ENCODE assay signal across 20 mouse cellular contexts in the genomic region with DNA sequence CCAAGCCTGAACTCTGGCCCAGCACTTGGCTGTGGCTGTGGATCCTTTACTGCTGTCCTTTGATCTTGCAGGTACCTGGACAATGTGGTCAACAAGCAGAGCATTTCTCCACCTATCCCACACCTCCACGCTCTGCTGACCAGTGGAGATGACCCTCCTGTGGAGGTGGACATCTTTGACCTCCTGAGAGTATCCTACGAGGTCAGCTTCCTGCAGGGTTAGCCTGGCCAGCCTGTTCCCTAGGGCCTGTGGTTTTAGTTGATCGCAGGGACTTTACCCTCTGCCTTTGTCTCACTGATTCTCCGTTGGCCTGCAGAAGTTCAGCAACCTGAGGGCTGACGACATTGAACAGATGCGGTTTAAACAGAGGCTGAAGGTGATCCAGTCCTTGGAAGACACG. TPM values are rescaled to one million over a fixed set of nuclear protein-coding genes. Genes with fewer than 3 reads are reported as not detected.
A peak's percentile ranks its signal among the peaks of the same experiment; 100 is the strongest.
DNase-seq lines count a peak whose midpoint lies in the region; ATAC-seq and TF ChIP-seq lines count a peak whose summit lies in the region.
"Had no signal": no experiment of that assay in that cellular context is flagged by ENCODE, and none has a peak within 500 bp of the region (broad histone marks: within the 10 kb centered on the region; RNA-seq: fewer than 3 reads in every experiment).

No protein-coding gene starts in this region.

- ATAC-seq in liver, embryonic 11.5 days (replicated peaks; ENCODE audit: low FRiP score) = no peak
- peak; percentile 24 for ATAC-seq in liver, embryonic 16.5 days (ENCODE audit: low read depth)
- ATAC-seq: forebrain, embryonic 16.5 days had no signal

- no peaks in the 10 kb centered on the region for H3K79me2 ChIP-seq in liver, adult 2 months (ENCODE audit: control insufficient read depth, insufficient read depth, low read length)

- H3K36me3 ChIP-seq in kidney, adult 2 months (ENCODE audit: control insufficient read depth, insufficient read depth, low read length) = peaks cover 5% of the 10 kb centered on the region; the same call in 1 of the 2 replicates
- peaks cover 5% of the 10 kb centered on the region; the same call in 1 of the 2 replicates for H3K36me3 ChIP-seq in liver, adult 2 months (ENCODE audit: control insufficient read depth, insufficient read depth, low read length)
- peaks cover 38% of the 10 kb centered on the region for H3K36me3 ChIP-seq in liver, embryonic 11.5 days (ENCODE audit: control insufficient read depth, insufficient read depth, low read length)
- peaks cover 14% of the 10 kb centered on the region for H3K36me3 ChIP-seq in liver, embryonic 16.5 days (ENCODE audit: control insufficient read depth, insufficient read depth)
- peaks cover 35% of the 10 kb centered on the region for H3K36me3 ChIP-seq in small intestine, adult 2 months (ENCODE audit: control insufficient read depth, insufficient read depth, low read length)

- H3K4me2 ChIP-seq in liver, embryonic 11.5 days = no peak overlapping the region
- no peak overlapping the region for H3K4me2 ChIP-seq in liver, embryonic 16.5 days (ENCODE audit: low read depth, low read length)
- H3K4me2 ChIP-seq: embryonic facial prominence, embryonic 13.5 days; forebrain, embryonic 12.5 days; heart, embryonic 11.5 days; heart, embryonic 15.5 days had no signal

- no peak overlapping the region for H3K9ac ChIP-seq in liver, adult 2 months (ENCODE audit: low read depth, low read length)
- H3K9ac ChIP-seq in liver, embryonic 11.5 days (ENCODE audit: low read depth, low read length) = no peak overlapping the region
- no peak overlapping the region for H3K9ac ChIP-seq in liver, embryonic 16.5 days (ENCODE audit: low read depth, low read length)
- H3K9ac ChIP-seq: embryonic facial prominence, embryonic 13.5 days; forebrain, embryonic 12.5 days; heart, embryonic 15.5 days had no signal

- TF ChIP-seq CTCF in kidney, adult 2 months (conservative IDR thresholded peaks at IDR 0.05; ENCODE audit: insufficient read depth, insufficient read length, low read depth, low read length) = no peak
- TF ChIP-seq CTCF in liver, adult 2 months (IDR thresholded peaks at IDR 0.05; ENCODE audit: low read depth, low read length) = no peak
- TF ChIP-seq CTCF in small intestine, adult 2 months (IDR thresholded peaks at IDR 0.05; ENCODE audit: extremely low read depth, insufficient read length, insufficient replicate concordance, low read depth, low read length) = no peak

- TF ChIP-seq POLR2A in kidney, adult 2 months (IDR thresholded peaks at IDR 0.05; ENCODE audit: low read depth, low read length) = no peak
- TF ChIP-seq POLR2A in liver, adult 2 months (IDR thresholded peaks at IDR 0.05; ENCODE audit: extremely low read depth, insufficient read depth, low read length) = no peak
- no peak for TF ChIP-seq POLR2A in small intestine, adult 2 months (IDR thresholded peaks at IDR 0.05; ENCODE audit: low read depth, low read length)

- H3K4me1 ChIP-seq in kidney, adult 2 months (ENCODE audit: control insufficient read depth, insufficient read depth, low read length) = peaks cover 15% of the 10 kb centered on the region; the same call in 1 of the 2 replicates
- H3K4me1 ChIP-seq in liver, adult 2 months (ENCODE audit: control insufficient read depth, insufficient read depth, low read length) = peaks cover 18% of the 10 kb centered on the region
- peaks cover 4% of the 10 kb centered on the region; the same call in 1 of the 2 replicates for H3K4me1 ChIP-seq in liver, embryonic 11.5 days (replicated peaks; ENCODE audit: control insufficient read depth, insufficient read depth, low read length)
- peaks cover 8% of the 10 kb centered on the region for H3K4me1 ChIP-seq in liver, embryonic 16.5 days (ENCODE audit: control insufficient read depth, low read depth, low read length)
- peaks cover 14% of the 10 kb centered on the region for H3K4me1 ChIP-seq in small intestine, adult 2 months (ENCODE audit: control insufficient read depth, insufficient read depth, insufficient read length, low read length)
- H3K4me1 ChIP-seq: embryonic facial prominence, embryonic 13.5 days; forebrain, embryonic 12.5 days had no signal

- WGBS in kidney, adult 2 months = 64% methylated on average over 7 of the region's 7 CpGs
- WGBS in liver, adult 2 months = 25% methylated on average over 7 of the region's 7 CpGs
- WGBS in liver, embryonic 11.5 days = 83% methylated on average over 7 of the region's 7 CpGs
- 64% methylated on average over 7 of the region's 7 CpGs for WGBS in liver, embryonic 16.5 days (ENCODE audit: insufficient replicate concordance)
- 86% methylated on average over 7 of the region's 7 CpGs for WGBS in small intestine, adult 2 months

- H3K9me3 ChIP-seq in liver, embryonic 11.5 days (ENCODE audit: control insufficient read depth, low read length) = no peaks in the 10 kb centered on the region
- H3K9me3 ChIP-seq in liver, embryonic 16.5 days (replicated peaks; ENCODE audit: control insufficient read depth, low read length) = no peaks in the 10 kb centered on the region
- H3K9me3 ChIP-seq: embryonic facial prominence, embryonic 13.5 days; forebrain, embryonic 12.5 days; heart, embryonic 15.5 days had no signal

- no peaks in the 10 kb centered on the region for H3K27me3 ChIP-seq in kidney, adult 2 months (replicated peaks; ENCODE audit: control insufficient read depth, insufficient read depth, low read length)
- H3K27me3 ChIP-seq in liver, adult 2 months (ENCODE audit: control insufficient read depth, insufficient read depth, low read length) = no peaks in the 10 kb centered on the region
- no peaks in the 10 kb centered on the region for H3K27me3 ChIP-seq in liver, embryonic 11.5 days (replicated peaks; ENCODE audit: control insufficient read depth, insufficient read depth, low read length)
- no peaks in the 10 kb centered on the region for H3K27me3 ChIP-seq in liver, embryonic 16.5 days (ENCODE audit: control insufficient read depth, insufficient read depth, low read depth, low read length)
- no peaks in the 10 kb centered on the region for H3K27me3 ChIP-seq in small intestine, adult 2 months (ENCODE audit: control insufficient read depth, insufficient read depth, low read length)
- H3K27me3 ChIP-seq: embryonic facial prominence, embryonic 13.5 days; forebrain, embryonic 12.5 days; heart, embryonic 15.5 days had no signal

- H3K27ac ChIP-seq in kidney, adult 2 months (ENCODE audit: insufficient read depth, low read depth, low read length) = no peak overlapping the region
- peak overlapping the region; percentile 35 for H3K27ac ChIP-seq in liver, adult 2 months (replicated peaks; ENCODE audit: insufficient read depth, low read depth, low read length)
- no peak overlapping the region for H3K27ac ChIP-seq in liver, embryonic 11.5 days (ENCODE audit: low read depth, low read length)
- H3K27ac ChIP-seq in liver, embryonic 16.5 days (ENCODE audit: low read length) = no peak overlapping the region
- H3K27ac ChIP-seq in small intestine, adult 2 months (ENCODE audit: insufficient read depth, low read depth, low read length) = peak overlapping the region; percentile 44; the same call in 1 of the 2 replicates
- H3K27ac ChIP-seq: embryonic facial prominence, embryonic 13.5 days; forebrain, embryonic 12.5 days; heart, adult 2 months; heart, embryonic 15.5 days had no signal

- H3K4me3 ChIP-seq in kidney, adult 2 months (ENCODE audit: insufficient read depth, low read depth, low read length) = no peak overlapping the region
- H3K4me3 ChIP-seq in liver, adult 2 months (ENCODE audit: insufficient read depth, low read depth, low read length) = no peak overlapping the region
- H3K4me3 ChIP-seq in liver, embryonic 11.5 days (ENCODE audit: low read depth, low read length) = no peak overlapping the region
- H3K4me3 ChIP-seq in liver, embryonic 16.5 days (ENCODE audit: low read depth, low read length) = no peak overlapping the region
- H3K4me3 ChIP-seq in small intestine, adult 2 months (ENCODE audit: low read depth, low read length) = no peak overlapping the region
- H3K4me3 ChIP-seq: embryonic facial prominence, embryonic 13.5 days; forebrain, embryonic 12.5 days; heart, adult 2 months; heart, embryonic 15.5 days had no signal

- DNase-seq in kidney, adult 2 months = peak; percentile 80
- DNase-seq in kidney, postnatal 10 days = no peak
- DNase-seq in liver, adult 2 months (ENCODE audit: extremely low read depth, low read depth, low spot score) = peak; percentile 88
- DNase-seq in liver, embryonic 11.5 days (ENCODE audit: low spot score) = no peak
- no peak for DNase-seq in heart, adult 11 months
- DNase-seq: adrenal gland, adult 2 months; adrenal gland, postnatal 25 days; cerebellum, adult 18-20 months; cerebellum, adult 9-11 months; cerebellum, postnatal 36 days; gastrocnemius, postnatal 10 days; heart, adult 2 months; heart, postnatal 14 days had no signal

RNA-seq across cellular contexts. Expression of a gene that starts 15.9 kb away (rescaled TPM):
- polyA plus RNA-seq in kidney, adult 2 months (2012; rRNA removed) = 21.0 and 21.1 TPM in 2 replicates
- 8.5 and 9.3 TPM in 2 replicates for total RNA-seq in liver, adult 2 months (2014; rRNA removed)
- 9.3 and 9.9 TPM in 2 replicates for polyA plus RNA-seq in liver, adult 2 months (2012; rRNA removed)
- 13.9 and 18.7 TPM in 2 replicates for polyA plus RNA-seq in liver, embryonic 11.5 days (2014; fragmentation: Nextera tagmentation; extraction: Ambion mirVana)
- polyA plus RNA-seq in liver, embryonic 16.5 days (2015; fragmentation: Nextera tagmentation; extraction: Ambion mirVana) = 7.9 and 8.6 TPM in 2 replicates
- 0.95 and 3.8 TPM in 2 replicates for polyA plus RNA-seq in small intestine, adult 2 months (2012; rRNA removed)

RNA-seq across cellular contexts. Expression of a gene that starts 27.1 kb away (rescaled TPM):
- polyA plus RNA-seq in kidney, adult 2 months (2012; rRNA removed) = 52.2 and 60.9 TPM in 2 replicates
- 19.5 and 26.2 TPM in 2 replicates for total RNA-seq in liver, adult 2 months (2014; rRNA removed)
- polyA plus RNA-seq in liver, adult 2 months (2012; rRNA removed) = 29.8 and 30.5 TPM in 2 replicates
- 30.1 and 34.0 TPM in 2 replicates for polyA plus RNA-seq in liver, embryonic 11.5 days (2014; fragmentation: Nextera tagmentation; extraction: Ambion mirVana)
- polyA plus RNA-seq in liver, embryonic 16.5 days (2015; fragmentation: Nextera tagmentation; extraction: Ambion mirVana) = 12.9 and 13.1 TPM in 2 replicates
- polyA plus RNA-seq in small intestine, adult 2 months (2012; rRNA removed) = 19.3 and 31.5 TPM in 2 replicates

RNA-seq across cellular contexts. Expression of a gene that starts 52.3 kb away (rescaled TPM):
- 337 and 344 TPM in 2 replicates for polyA plus RNA-seq in kidney, adult 2 months (2012; rRNA removed)
- total RNA-seq in liver, adult 2 months (2014; rRNA removed) = 252 and 333 TPM in 2 replicates
- polyA plus RNA-seq in liver, adult 2 months (2012; rRNA removed) = 254 and 299 TPM in 2 replicates
- polyA plus RNA-seq in liver, embryonic 11.5 days (2014; fragmentation: Nextera tagmentation; extraction: Ambion mirVana) = 176 and 177 TPM in 2 replicates
- 165 and 182 TPM in 2 replicates for polyA plus RNA-seq in liver, embryonic 16.5 days (2015; fragmentation: Nextera tagmentation; extraction: Ambion mirVana)
- 89.1 and 171 TPM in 2 replicates for polyA plus RNA-seq in small intestine, adult 2 months (2012; rRNA removed)

RNA-seq across cellular contexts. Expression of a gene that starts 52.3 kb away (rescaled TPM):
- polyA plus RNA-seq in kidney, adult 2 months (2012; rRNA removed) = 85.4 and 105 TPM in 2 replicates
- 9.8 and 16.5 TPM in 2 replicates for total RNA-seq in liver, adult 2 months (2014; rRNA removed)
- 26.3 and 28.8 TPM in 2 replicates for polyA plus RNA-seq in liver, adult 2 months (2012; rRNA removed)
- polyA plus RNA-seq in liver, embryonic 11.5 days (2014; fragmentation: Nextera tagmentation; extraction: Ambion mirVana) = 22.3 and 25.4 TPM in 2 replicates
- 2.2 and 3.1 TPM in 2 replicates for polyA plus RNA-seq in liver, embryonic 16.5 days (2015; fragmentation: Nextera tagmentation; extraction: Ambion mirVana)
- 116 and 171 TPM in 2 replicates for polyA plus RNA-seq in small intestine, adult 2 months (2012; rRNA removed)

Comparison
In these comparisons a context has a peak if more than half of its experiments do, and no peak if none do; other contexts are left out.
1. DNase-seq: peak in kidney, adult 2 months (single experiment) and liver, adult 2 months (single experiment); none in kidney, postnatal 10 days (single experiment), liver, embryonic 11.5 days (single experiment) and heart, adult 11 months (single experiment).
2. H3K27ac ChIP-seq: peak in liver, adult 2 months (single experiment) and small intestine, adult 2 months (single experiment); none in kidney, adult 2 months (single experiment), liver, embryonic 11.5 days (single experiment) and liver, embryonic 16.5 days (single experiment).